Mouse (Mus musculus) liver, adult 2 months (tissue): ENCODE measurements around the gene Itsn2. TPM values are rescaled to one million over a fixed set of nuclear protein-coding genes. Genes with fewer than 3 reads are reported as not detected.

ENCODE experiments used
- DNase-seq: peaks from one replicate; pipeline ENCODE4 v3.0.0-alpha.2; 2011; ENCODE audit warnings: low read depth, low spot score; ENCODE audit errors: extremely low read depth
- H3K27ac ChIP-seq: fragments of 200-500 bp; replicated peaks from 2 replicates; pipeline ENCODE4 v1.5.1; 2012; ENCODE audit warnings: low read depth, mild to moderate bottlenecking, control low read depth, inconsistent platforms, low read length; ENCODE audit not compliant: insufficient read depth
- H3K27me3 ChIP-seq: fragments of 200-500 bp; 2 replicates; pipeline ENCODE4 v1.6.1; 2012; ENCODE audit warnings: mild to moderate bottlenecking, moderate library complexity, low read length, inconsistent platforms; ENCODE audit not compliant: control insufficient read depth, insufficient read depth
- H3K36me3 ChIP-seq: fragments of 200-500 bp; 2 replicates; pipeline ENCODE4 v1.6.1; 2012; ENCODE audit warnings: low read length, inconsistent platforms; ENCODE audit not compliant: control insufficient read depth, insufficient read depth
- H3K4me1 ChIP-seq: fragments of 200-500 bp; 2 replicates; pipeline ENCODE4 v1.6.1; 2011; ENCODE audit warnings: low read length; ENCODE audit not compliant: control insufficient read depth, insufficient read depth
- H3K4me3 ChIP-seq: fragments of 200-500 bp; 2 replicates; pipeline ENCODE4 v1.5.1; 2011; ENCODE audit warnings: low read depth, mild to moderate bottlenecking, control low read depth, low read length, moderate library complexity; ENCODE audit not compliant: insufficient read depth
- H3K79me2 ChIP-seq: fragments of 200-500 bp; 2 replicates; pipeline ENCODE4 v1.6.1; 2012; ENCODE audit warnings: inconsistent platforms, mild to moderate bottlenecking, low read length, moderate library complexity; ENCODE audit not compliant: control insufficient read depth, insufficient read depth
- H3K9ac ChIP-seq: fragments of 200-500 bp; 2 replicates; pipeline ENCODE4 v1.6.1; 2012; ENCODE audit warnings: low read depth, mild to moderate bottlenecking, control low read depth, inconsistent platforms, low read length
- CTCF ChIP-seq: fragments of 200-500 bp; IDR thresholded peaks from 2 replicates; pipeline ENCODE4 v1.5.1; 2011; ENCODE audit warnings: low read depth, low read length, control low read depth
- POLR2A ChIP-seq: fragments of 200-500 bp; IDR thresholded peaks from 2 replicates; pipeline ENCODE4 v1.6.1; 2011; ENCODE audit warnings: low read length, control low read depth; ENCODE audit not compliant: insufficient read depth; ENCODE audit errors: extremely low read depth
- WGBS: fragments of 180-500 bp; shearing (Covaris S2); methylation state at CpG from one replicate; pipeline ENCODE4 v1.1.7; 2018; 5-methylcytosine and 5-hydroxymethylcytosine counted together
- polyA plus RNA-seq: library from polyadenylated mRNA; depleted of rRNA; stranded (reverse); fragments of >200 nt; gene quantifications from 2 replicates; pipeline ENCODE4 v1.2.3, GENCODE M21; 2012
- total RNA-seq: library from RNA; depleted of rRNA; stranded (reverse); fragments of >200 nt; gene quantifications from 2 replicates; pipeline ENCODE4 v1.2.3, GENCODE M21; 2014

Itsn2 gene
- total and polyA plus RNA-seq, 2 experiments: 11.6 to 26.8 TPM

DNA sequence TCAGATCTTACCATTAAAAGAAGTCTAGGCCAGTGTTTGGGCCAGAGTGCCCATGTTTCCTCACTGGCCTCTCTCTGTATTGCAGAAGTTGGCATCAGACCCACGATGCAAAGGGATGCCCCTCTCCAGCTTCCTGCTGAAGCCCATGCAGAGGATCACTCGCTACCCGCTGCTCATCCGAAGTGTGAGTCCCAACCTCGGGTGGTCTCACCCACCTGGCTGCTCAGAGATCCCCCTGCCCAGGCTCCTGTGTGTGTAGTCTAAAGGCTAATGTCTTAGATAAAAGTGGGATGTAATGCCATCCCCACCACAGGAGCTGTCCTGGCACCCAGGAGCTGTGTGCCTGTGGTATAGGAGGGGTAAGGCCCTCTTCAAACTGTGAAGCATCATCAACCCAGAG, 113.7 kb downstream of the Itsn2 start:
- H3K27ac ChIP-seq: no peak overlapping the region
- no peaks in the 10 kb centered on the region for H3K79me2 ChIP-seq
- 93% methylated on average over 5 of the region's 5 CpGs for WGBS
- no peak for TF ChIP-seq CTCF
- TF ChIP-seq POLR2A: no peak
- H3K9ac ChIP-seq: no peak overlapping the region
- H3K27me3 ChIP-seq: no peaks in the 10 kb centered on the region
- peaks cover 22% of the 10 kb centered on the region; the same call in 1 of the 2 replicates for H3K36me3 ChIP-seq
- H3K4me3 ChIP-seq: no peak overlapping the region
- no peak for DNase-seq
- no peaks in the 10 kb centered on the region for H3K4me1 ChIP-seq

DNA sequence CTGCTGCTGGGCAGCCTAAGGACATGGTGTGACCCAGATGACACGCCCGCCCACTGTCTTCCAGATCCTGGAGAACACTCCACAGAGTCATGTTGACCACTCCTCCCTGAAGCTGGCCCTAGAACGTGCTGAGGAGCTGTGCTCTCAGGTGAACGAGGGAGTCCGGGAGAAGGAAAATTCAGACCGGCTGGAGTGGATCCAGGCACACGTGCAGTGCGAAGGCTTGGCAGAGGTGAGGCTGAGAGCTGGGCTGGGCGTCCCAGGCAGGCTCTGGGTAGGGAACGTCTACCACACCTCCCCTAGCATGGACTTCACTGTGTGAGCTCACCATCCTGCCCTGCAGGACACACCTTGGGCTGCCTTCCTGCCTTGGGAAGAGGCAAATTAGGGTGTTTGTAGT, 114.5 kb downstream of the Itsn2 start:
- Histone ChIP-seq H3K4me1 (no peaks in the 10 kb centered on the region), H3K4me3 (no peak overlapping the region), H3K79me2 (no peaks in the 10 kb centered on the region), H3K27ac (no peak overlapping the region), H3K9ac (no peak overlapping the region), H3K27me3 (no peaks in the 10 kb centered on the region), H3K36me3 (peaks cover 26% of the 10 kb centered on the region; the same call in 1 of the 2 replicates)
- no peak for TF ChIP-seq POLR2A
- no peak for TF ChIP-seq CTCF
- 92% methylated on average over 10 of the region's 10 CpGs for WGBS
- no peak for DNase-seq

DNA sequence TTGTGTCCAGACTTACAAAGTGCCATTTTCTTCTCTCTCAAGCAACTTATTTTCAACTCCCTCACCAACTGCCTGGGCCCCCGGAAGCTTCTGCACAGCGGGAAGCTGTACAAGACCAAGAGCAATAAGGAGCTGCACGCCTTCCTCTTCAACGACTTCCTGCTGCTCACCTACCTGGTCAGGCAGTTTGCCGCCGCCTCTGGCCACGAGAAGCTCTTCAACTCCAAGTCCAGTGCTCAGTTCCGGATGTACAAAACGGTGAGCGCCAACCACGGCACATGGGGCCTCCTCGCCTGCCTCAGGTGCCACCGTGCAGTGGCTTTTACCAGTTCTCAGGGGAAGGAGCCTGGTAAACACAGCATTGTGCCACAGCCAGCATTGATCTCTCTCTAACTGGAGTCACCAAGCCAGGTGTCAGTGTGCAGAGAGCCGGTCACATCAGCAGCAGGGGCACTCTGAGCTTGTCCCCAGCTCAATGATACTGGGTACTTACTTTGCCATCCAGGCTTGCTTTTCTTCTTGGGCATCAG, 115.1 kb downstream of the Itsn2 start:
- 92% methylated on average over 14 of the region's 14 CpGs for WGBS
- H3K4me3 ChIP-seq: no peak overlapping the region
- H3K4me1 ChIP-seq: no peaks in the 10 kb centered on the region
- no peak for DNase-seq
- H3K36me3 ChIP-seq: peaks cover 27% of the 10 kb centered on the region; the same call in 1 of the 2 replicates
- TF ChIP-seq POLR2A (no peak), CTCF (no peak)
- no peaks in the 10 kb centered on the region for H3K27me3 ChIP-seq
- no peak overlapping the region for H3K9ac ChIP-seq
- no peaks in the 10 kb centered on the region for H3K79me2 ChIP-seq
- no peak overlapping the region for H3K27ac ChIP-seq

DNA sequence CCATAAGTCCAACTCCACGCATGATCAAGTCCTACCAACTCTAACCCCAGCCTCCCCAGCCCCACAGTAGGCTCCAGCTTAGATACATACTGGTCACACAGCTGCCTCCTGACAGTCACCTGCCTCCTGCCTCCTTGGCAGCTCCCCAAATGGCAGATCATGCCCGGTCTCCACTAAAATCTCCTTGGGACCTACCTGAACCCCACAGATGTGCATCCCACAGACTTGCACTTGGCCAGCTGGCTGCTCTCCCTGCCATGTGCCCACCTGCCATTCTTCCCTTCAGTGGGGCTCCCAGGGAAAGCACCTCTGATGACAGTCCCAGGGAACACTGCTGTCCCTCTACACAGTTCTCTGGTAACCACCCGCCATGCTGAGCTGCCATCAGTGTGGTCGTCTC, 115.9 kb downstream of the Itsn2 start:
- 89% methylated on average over 4 of the region's 4 CpGs for WGBS
- Histone ChIP-seq H3K79me2 (no peaks in the 10 kb centered on the region), H3K4me1 (no peaks in the 10 kb centered on the region), H3K4me3 (no peak overlapping the region), H3K9ac (no peak overlapping the region), H3K36me3 (peaks cover 31% of the 10 kb centered on the region; the same call in 1 of the 2 replicates), H3K27me3 (no peaks in the 10 kb centered on the region), H3K27ac (no peak overlapping the region)
- DNase-seq: no peak
- no peak for TF ChIP-seq POLR2A
- TF ChIP-seq CTCF: no peak

DNA sequence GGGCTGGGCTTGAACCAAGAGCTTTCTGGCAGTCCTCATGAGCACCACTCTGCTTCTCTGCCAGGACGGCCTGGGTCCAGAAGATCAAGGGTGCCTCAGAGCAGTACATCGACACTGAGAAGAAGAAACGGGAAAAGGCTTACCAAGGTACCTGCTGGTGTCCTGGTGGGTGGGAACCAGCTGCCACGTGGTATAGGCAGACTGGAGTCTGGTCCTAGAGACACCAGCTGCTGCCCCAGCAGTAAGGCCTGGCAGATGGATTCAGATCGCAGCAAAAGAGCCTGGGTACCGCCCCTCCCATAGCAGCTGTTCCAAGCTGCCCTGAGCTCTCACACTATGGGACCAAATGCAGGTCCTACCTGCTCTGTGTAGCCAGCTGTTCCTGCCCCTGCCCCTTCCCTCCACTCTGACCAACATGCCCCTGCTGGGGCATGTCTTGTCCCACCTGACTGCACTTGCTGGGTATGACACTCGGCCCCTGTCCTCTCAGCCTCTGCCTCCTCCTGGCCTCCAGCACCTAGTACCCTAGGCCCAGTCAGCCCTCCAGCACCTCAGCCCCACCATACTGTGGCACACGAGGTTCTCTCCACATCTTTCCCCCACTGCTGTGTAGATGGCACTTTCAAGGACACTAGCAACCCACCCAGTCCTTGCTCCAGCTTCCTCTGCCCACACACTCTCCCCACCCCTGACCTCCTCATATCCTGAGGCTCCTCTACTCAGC, 116.6 kb downstream of the Itsn2 start:
- H3K79me2 ChIP-seq: no peaks in the 10 kb centered on the region
- no peaks in the 10 kb centered on the region for H3K27me3 ChIP-seq
- WGBS: 92% methylated on average over 8 of the region's 8 CpGs
- H3K27ac ChIP-seq: no peak overlapping the region
- no peak overlapping the region for H3K9ac ChIP-seq
- H3K4me3 ChIP-seq: no peak overlapping the region
- TF ChIP-seq POLR2A (no peak), CTCF (no peak)
- H3K36me3 ChIP-seq: peaks cover 31% of the 10 kb centered on the region; the same call in 1 of the 2 replicates
- H3K4me1 ChIP-seq: no peaks in the 10 kb centered on the region
- no peak for DNase-seq

DNA sequence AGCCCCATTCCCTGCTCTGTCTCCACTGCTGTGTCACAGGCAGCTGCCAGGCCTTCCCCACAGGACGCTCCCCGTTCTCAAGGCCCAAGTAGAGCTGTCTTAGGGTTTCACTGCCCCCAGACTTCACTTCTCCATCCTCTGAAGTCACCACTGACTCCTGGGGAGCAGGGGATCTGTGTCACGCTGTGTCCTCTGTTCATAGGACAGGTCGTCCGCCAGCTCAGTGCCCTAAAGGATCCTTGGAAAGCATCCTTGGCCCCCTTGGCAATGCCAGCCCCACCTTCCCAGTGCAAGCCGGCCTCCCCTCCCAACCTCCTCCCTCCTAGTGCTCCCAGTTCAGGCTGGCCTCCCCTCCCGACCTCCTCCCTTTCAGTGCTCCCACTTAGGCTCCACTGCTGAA, 117.5 kb downstream of the Itsn2 start:
- no peak overlapping the region for H3K4me3 ChIP-seq
- H3K4me1 ChIP-seq: no peaks in the 10 kb centered on the region
- TF ChIP-seq POLR2A (no peak), CTCF (no peak)
- no peak overlapping the region for H3K9ac ChIP-seq
- no peaks in the 10 kb centered on the region for H3K27me3 ChIP-seq
- no peaks in the 10 kb centered on the region for H3K79me2 ChIP-seq
- no peak for DNase-seq
- peaks cover 31% of the 10 kb centered on the region; the same call in 1 of the 2 replicates for H3K36me3 ChIP-seq
- no peak overlapping the region for H3K27ac ChIP-seq
- WGBS: 94% methylated on average over 7 of the region's 7 CpGs
